Mouse (Mus musculus) granulocyte monocyte progenitor cell, adult 5-6 weeks (primary cell): ENCODE data around the gene H2-M10.6. TPM values are rescaled to one million over a fixed set of nuclear protein-coding genes. Genes with fewer than 3 reads are reported as not detected.

Experiments used
- ATAC-seq: replicated peaks from 2 replicates; pipeline ENCODE4 v1.8.0; 2016; ENCODE audit warnings: mild to moderate bottlenecking, moderate TSS enrichment, inconsistent platforms; ENCODE audit not compliant: poor library complexity, severe bottlenecking
- total RNA-seq, 2 experiments: library from RNA; stranded (forward) in 1 of 2; stranded (reverse) in 1 of 2; fragments of 200-712, 200-1000 nt in 1 of 2; fragments of >200 nt in 1 of 2; fragmentation: Nextera tagmentation in 1 of 2; gene quantifications; 2 replicates each; pipeline ENCODE4 v1.2.3; 2014 to 2017

Gene H2-M10.6
- total RNA-seq, 2 experiments from 2014 or later: not detected

DNA sequence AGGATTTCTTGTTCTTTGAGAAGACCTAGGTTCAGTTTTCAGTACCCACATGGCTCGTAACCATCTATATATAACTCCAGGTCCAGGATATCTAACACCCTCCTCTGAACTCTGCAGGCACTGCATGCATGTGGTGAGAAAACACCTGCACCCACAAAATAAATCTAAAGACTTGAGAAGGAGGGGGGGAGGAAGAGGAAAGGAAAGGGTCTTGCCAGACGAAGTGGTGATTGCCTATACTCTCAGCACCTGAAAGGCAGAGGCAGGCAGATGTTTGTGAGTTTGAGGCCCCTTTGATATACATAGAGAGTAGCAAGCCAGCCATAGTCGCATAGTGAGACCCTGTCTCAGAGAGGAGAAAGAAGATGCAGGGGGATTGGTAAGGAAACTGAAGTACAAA, 28.0 kb downstream of the H2-M10.6 start:
- ATAC-seq: no peak

GRCm38 (mm10) chr17:36840961-36841445, 29.0 kb downstream of the H2-M10.6 start:
- ATAC-seq: no peak

- no peak for ATAC-seq
Measured at GRCm38 (mm10) chr17:36843696-36844095, 31.7 kb downstream of the H2-M10.6 start.

GRCm38 (mm10) chr17:36844286-36844719, 32.3 kb downstream of the H2-M10.6 start:
- peak; percentile 40 for ATAC-seq

DNA sequence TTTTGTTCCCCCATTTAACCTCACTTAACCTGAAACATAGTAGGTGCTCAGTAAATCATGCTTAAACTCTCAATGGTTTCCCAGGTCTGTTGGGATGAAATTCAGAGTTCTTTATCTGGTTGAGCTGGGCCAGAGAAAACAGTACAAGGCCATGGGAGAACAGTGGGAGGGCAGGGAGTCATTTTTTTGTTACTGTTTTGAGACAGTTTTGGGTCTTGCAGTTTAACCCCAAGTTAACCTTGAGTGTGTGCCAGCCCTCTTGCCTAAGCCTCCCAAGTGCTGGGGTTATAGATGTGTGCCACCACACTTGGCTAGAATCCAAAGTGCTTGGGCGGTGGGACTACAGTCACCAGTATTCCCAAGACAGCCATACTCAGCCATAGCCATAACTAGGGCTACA, 32.8 kb downstream of the H2-M10.6 start:
- ATAC-seq: no peak

GRCm38 (mm10) chr17:36848911-36849310, 36.9 kb downstream of the H2-M10.6 start:
- ATAC-seq: no peak

DNA sequence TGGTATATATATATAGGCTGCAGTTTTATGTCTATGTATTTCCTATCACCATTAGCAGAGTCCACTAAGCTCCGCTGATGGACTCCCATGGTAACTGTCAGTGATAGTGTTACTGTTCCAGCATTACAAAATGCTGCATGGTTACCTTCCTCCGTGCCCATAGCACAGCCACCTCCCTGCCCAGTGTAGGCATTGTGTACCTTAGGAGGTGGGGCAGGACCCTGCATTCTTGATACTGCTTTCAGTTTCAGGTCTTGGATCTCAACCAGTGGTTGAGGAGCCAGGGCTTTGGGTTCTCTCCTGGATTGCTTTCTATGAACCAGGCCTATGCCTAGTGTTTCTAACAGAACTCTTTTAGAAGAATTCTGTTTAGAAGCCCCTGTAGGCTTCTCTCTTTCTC, 38.0 kb downstream of the H2-M10.6 start:
- ATAC-seq: no peak

GRCm38 (mm10) chr17:36851200-36851599, 39.2 kb downstream of the H2-M10.6 start:
- no peak for ATAC-seq

DNA sequence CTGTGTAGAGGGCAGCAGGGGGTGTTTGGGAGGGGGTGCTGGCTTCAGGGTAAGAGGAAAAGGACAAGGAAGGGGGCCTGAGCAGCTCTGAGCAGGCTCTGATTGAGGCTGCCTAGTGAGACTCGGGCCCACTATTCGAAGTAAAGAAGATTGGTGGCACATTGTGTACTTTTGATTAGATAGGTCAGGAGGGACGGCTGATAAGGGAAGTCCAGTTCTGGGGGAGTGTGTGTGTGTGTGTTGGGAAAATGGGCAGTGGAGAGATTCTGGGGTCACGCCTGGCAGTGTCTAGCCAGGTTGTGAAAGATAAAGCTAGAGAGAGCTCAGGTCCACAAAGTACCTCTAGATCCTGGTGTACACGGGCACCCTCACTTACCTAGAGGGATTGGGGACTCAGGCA, 39.7 kb downstream of the H2-M10.6 start:
- no peak for ATAC-seq

DNA sequence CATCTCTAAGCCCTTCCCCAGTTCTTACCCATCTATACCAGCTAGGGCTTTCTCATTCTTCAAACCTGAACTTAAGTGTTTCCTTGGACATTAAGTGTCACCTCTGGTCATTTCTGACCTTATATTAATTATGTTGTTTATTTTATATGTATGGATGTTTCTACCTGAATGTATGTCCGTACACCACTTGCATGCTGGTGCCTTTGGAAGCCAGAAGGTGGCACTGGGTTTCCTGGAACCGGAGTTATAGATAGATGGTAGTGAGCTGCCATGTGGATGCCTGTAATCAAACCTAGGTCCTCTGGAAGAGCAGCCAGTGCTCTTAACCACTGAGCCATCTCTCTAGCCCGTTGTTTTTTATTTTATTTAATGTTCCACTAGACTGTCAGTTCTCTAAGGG, 43.5 kb downstream of the H2-M10.6 start:
- ATAC-seq: no peak

GRCm38 (mm10) chr17:36856236-36856635, 44.3 kb downstream of the H2-M10.6 start:
- no peak for ATAC-seq

DNA sequence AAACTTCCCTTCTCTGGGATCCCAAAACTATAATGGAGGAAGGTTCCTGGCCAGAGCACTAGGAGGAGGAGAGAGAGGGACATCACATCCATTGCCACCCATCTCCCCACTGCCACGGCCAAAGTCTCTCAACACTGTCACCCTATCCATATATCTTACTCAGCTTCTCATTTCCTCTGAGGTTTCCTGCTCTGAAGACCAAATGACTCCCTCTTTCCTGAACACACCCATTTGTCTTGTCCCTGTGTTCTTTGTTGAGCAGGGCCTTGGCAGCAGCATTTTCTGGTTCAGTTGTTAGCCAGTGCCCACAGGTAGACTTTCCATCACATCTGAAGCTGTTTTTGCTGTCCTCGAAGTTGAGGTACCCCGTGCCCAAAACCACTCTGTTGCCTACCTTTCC, 46.2 kb downstream of the H2-M10.6 start:
- no peak for ATAC-seq

GRCm38 (mm10) chr17:36861680-36862079, 49.7 kb downstream of the H2-M10.6 start:
- no peak for ATAC-seq

Other genes with a start within 250 kb of the H2-M10.6 start
- gene H2-M9, start 169.5 kb upstream of the H2-M10.6 start, total RNA-seq (2014; fragmentation: Nextera tagmentation): not detected in 2 replicates
- gene H2-M9, start 169.5 kb upstream of the H2-M10.6 start, total RNA-seq (2017): not detected in 2 replicates
- not detected in 2 replicates for gene H2-M1, start 140.0 kb upstream of the H2-M10.6 start, total RNA-seq (2014; fragmentation: Nextera tagmentation)
- not detected in 2 replicates for gene H2-M1, start 140.0 kb upstream of the H2-M10.6 start, total RNA-seq (2017)
- not detected in 2 replicates for gene H2-M10.5, start 39.3 kb upstream of the H2-M10.6 start, total RNA-seq (2014; fragmentation: Nextera tagmentation)
- not detected in 2 replicates for gene H2-M10.5, start 39.3 kb upstream of the H2-M10.6 start, total RNA-seq (2017)
- 16.1 and 25.1 TPM in 2 replicates for gene Trim26, start 25.0 kb downstream of the H2-M10.6 start, total RNA-seq (2014; fragmentation: Nextera tagmentation)
- 8.4 and 11.9 TPM in 2 replicates for gene Trim26, start 25.0 kb downstream of the H2-M10.6 start, total RNA-seq (2017)
- not detected in 2 replicates for gene Trim15, start 55.0 kb downstream of the H2-M10.6 start, total RNA-seq (2014; fragmentation: Nextera tagmentation)
- gene Trim15, start 55.0 kb downstream of the H2-M10.6 start, total RNA-seq (2017): not detected in 2 replicates
- not detected in 2 replicates for gene Trim10, start 57.4 kb downstream of the H2-M10.6 start, total RNA-seq (2014; fragmentation: Nextera tagmentation)
- 0.39 TPM in 1 of 2 replicates, not detected in the other for gene Trim10, start 57.4 kb downstream of the H2-M10.6 start, total RNA-seq (2017)
- not detected in 2 replicates for gene Trim40, start 78.0 kb downstream of the H2-M10.6 start, total RNA-seq (2014; fragmentation: Nextera tagmentation)
- gene Trim40, start 78.0 kb downstream of the H2-M10.6 start, total RNA-seq (2017): not detected in 2 replicates
- not detected in 2 replicates for gene Trim31, start 85.9 kb downstream of the H2-M10.6 start, total RNA-seq (2014; fragmentation: Nextera tagmentation)
- not detected in 2 replicates for gene Trim31, start 85.9 kb downstream of the H2-M10.6 start, total RNA-seq (2017)
- gene Rnf39, start 130.7 kb downstream of the H2-M10.6 start, total RNA-seq (2014; fragmentation: Nextera tagmentation): not detected in 2 replicates
- gene Rnf39, start 130.7 kb downstream of the H2-M10.6 start, total RNA-seq (2017): not detected in 2 replicates
- 81.0 and 96.9 TPM in 2 replicates for gene Ppp1r11, start 139.6 kb downstream of the H2-M10.6 start, total RNA-seq (2014; fragmentation: Nextera tagmentation)
- gene Ppp1r11, start 139.6 kb downstream of the H2-M10.6 start, total RNA-seq (2017): 91.6 and 110 TPM in 2 replicates
- gene Znrd1, start 146.4 kb downstream of the H2-M10.6 start, total RNA-seq (2014; fragmentation: Nextera tagmentation): 81.6 and 134 TPM in 2 replicates
- 25.6 and 35.4 TPM in 2 replicates for gene Znrd1, start 146.4 kb downstream of the H2-M10.6 start, total RNA-seq (2017)
- gene Znrd1as, start 146.4 kb downstream of the H2-M10.6 start, total RNA-seq (2014; fragmentation: Nextera tagmentation): 1.1 and 5.5 TPM in 2 replicates
- 9.1 and 11.2 TPM in 2 replicates for gene Znrd1as, start 146.4 kb downstream of the H2-M10.6 start, total RNA-seq (2017)
- gene 2410137M14Rik, start 169.1 kb downstream of the H2-M10.6 start, total RNA-seq (2014; fragmentation: Nextera tagmentation): not detected in 2 replicates
- not detected in 2 replicates for gene 2410137M14Rik, start 169.1 kb downstream of the H2-M10.6 start, total RNA-seq (2017)
- not detected in 2 replicates for gene H2-M5, start 177.4 kb downstream of the H2-M10.6 start, total RNA-seq (2014; fragmentation: Nextera tagmentation)
- gene H2-M5, start 177.4 kb downstream of the H2-M10.6 start, total RNA-seq (2017): not detected in 2 replicates
- 1.2 TPM in 1 of 2 replicates, not detected in the other for gene Zfp57, start 189.0 kb downstream of the H2-M10.6 start, total RNA-seq (2014; fragmentation: Nextera tagmentation)
- 0.57 TPM in 1 of 2 replicates, not detected in the other for gene Zfp57, start 189.0 kb downstream of the H2-M10.6 start, total RNA-seq (2017)
- gene Mog, start 211.2 kb downstream of the H2-M10.6 start, total RNA-seq (2014; fragmentation: Nextera tagmentation): not detected in 2 replicates
- not detected in 2 replicates for gene Mog, start 211.2 kb downstream of the H2-M10.6 start, total RNA-seq (2017)
- 1.3 and 2.0 TPM in 2 replicates for gene Gabbr1, start 233.8 kb downstream of the H2-M10.6 start, total RNA-seq (2014; fragmentation: Nextera tagmentation)
- gene Gabbr1, start 233.8 kb downstream of the H2-M10.6 start, total RNA-seq (2017): 0.57 and 1.7 TPM in 2 replicates